Mouse (Mus musculus): ENCODE results near the gene Gng7.

Gng7 gene

DNA sequence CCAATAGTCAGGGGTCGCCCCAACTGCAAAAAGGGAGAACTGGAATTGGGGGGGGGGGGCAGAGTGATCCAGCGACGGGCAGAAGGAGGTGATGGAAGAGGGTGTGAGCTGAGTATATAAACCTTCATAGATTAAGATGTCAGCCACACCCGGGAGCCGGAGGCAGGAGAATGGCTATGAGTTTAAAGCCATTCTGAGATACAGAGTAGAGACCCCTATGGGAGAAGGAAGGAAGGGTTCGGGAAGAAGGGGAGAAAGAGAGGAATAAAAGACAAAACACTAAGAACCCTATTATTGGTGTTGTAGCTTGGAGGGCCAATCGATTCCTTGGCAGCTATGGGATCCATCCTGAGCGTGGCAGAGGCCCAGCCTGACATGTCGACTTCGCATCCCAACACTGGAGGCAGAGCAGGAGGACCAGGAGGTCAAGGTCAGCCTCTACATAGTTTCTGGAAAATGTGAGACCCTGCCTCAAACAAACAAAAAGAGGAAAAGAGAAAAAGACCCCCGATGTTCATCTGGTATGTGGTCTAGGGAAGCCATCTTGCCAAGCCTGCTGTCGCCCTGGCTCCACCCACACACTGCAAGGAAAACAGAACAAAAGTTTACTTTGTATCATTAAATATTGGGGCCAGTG lies 11.0 kb upstream of the Gng7 start, which contains the start of gene Diras1:
Gene Diras1 (minus strand): TSS at position 24 of the 637 bp plus-strand sequence.
- no peak for DNase-seq (ENCODE audit: low spot score in 2 of 2)

- DNase-seq (ENCODE audit: low spot score in 2 of 2), result no peak
Observed at GRCm38 (mm10) chr10:81025047-81025621, 10.4 kb upstream of the Gng7 start.

DNA sequence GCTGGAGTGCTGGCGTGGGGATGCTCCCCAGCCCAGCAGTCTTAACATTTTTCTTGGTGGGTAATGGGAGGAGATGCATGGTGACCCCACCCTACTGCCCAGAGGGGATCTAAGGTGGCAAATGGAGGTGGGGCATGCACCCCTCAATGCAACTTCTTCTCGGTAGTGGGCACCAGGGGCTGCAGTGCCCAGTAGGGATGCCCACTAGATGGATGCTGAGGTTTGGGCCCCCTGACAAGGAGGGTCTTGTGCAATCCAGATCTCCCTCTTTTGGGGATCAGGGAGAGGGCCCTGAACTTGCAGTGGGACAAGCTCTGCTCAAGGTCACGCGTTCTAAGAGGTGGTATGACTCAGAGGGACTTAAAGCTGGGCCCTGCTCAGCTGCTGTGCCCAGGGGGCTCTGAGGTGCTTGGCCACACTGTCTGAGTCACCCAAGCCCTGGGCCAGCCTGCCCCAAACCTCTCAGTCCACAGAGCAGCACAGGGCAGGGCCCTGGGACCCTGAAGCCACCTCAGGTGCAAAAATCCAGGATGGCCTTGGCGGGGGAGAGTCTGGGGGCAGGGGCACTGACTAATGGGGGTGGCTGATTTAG lies 9.7 kb upstream of the Gng7 start:
- DNase-seq (ENCODE audit: low spot score in 2 of 2), result no peak

- no peak for DNase-seq (ENCODE audit: low spot score in 2 of 2)
Observed at GRCm38 (mm10) chr10:81022744-81023143, 8.0 kb upstream of the Gng7 start.

- DNase-seq (ENCODE audit: low spot score in 2 of 2), result no peak
Observed at GRCm38 (mm10) chr10:81021547-81022110, 6.9 kb upstream of the Gng7 start.

GRCm38 (mm10) chr10:81020207-81020606 lies 5.5 kb upstream of the Gng7 start:
- DNase-seq (ENCODE audit: low spot score in 2 of 2), result no peak

DNA sequence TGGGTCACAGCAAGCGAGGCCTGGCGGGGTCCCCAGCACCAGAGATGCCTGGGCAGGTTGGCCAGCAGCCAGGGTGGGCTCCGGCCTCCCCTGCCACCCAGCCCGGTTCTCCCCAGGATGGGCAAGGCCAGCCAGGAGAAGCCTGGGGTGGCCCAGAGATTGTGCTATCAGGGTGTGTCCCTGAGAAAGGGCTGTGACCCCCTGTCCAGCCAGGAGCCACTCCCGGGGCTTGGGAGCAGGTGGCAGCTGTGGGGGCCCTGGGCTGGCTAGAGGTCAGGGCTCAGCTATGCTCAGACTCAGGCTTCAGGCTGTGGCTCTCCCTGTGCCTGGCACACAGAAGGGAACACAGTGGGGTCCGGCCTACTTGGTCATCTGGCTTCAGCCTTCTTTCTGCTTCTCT lies 4.9 kb upstream of the Gng7 start:
- DNase-seq (ENCODE audit: low spot score in 2 of 2), result no peak

- DNase-seq (ENCODE audit: low spot score in 2 of 2), result no peak
Observed at GRCm38 (mm10) chr10:81018326-81018725, 3.6 kb upstream of the Gng7 start.

- DNase-seq (ENCODE audit: low spot score in 2 of 2), result peak in 1 of 2 experiments; percentile 45
Observed at GRCm38 (mm10) chr10:81016645-81017044, 1.9 kb upstream of the Gng7 start.

GRCm38 (mm10) chr10:81015666-81016065 lies 921 bp upstream of the Gng7 start:
- no peak for DNase-seq (ENCODE audit: low spot score in 2 of 2)

DNA sequence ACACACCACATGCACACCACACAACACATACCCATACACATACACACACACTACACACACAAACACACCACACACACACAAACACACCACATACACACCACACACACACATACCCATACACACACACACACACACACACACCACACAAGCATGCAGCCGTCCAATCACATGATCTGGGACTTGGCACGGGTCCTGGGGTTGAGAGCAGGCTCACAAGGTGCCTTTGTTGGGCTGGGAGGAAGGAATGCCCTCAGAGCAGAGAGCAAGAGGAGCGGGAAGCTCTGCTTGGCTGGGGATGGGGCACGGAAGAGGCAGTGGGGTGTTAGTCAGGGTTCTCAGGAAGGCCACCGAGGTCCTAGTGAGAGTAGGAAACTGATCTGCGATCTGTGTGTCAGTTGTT lies 3.9 kb downstream of the Gng7 start:
- DNase-seq (ENCODE audit: low spot score in 2 of 2), result no peak

GRCm38 (mm10) chr10:81007240-81007639 lies 7.5 kb downstream of the Gng7 start:
- no peak for DNase-seq (ENCODE audit: low spot score in 2 of 2)

- DNase-seq (ENCODE audit: low spot score in 2 of 2), result no peak
Observed at GRCm38 (mm10) chr10:81006005-81006677, 8.6 kb downstream of the Gng7 start.

GRCm38 (mm10) chr10:81001161-81001560 lies 13.6 kb downstream of the Gng7 start:
- no peak for DNase-seq (ENCODE audit: low spot score in 2 of 2)

GRCm38 (mm10) chr10:81000197-81001062 lies 14.3 kb downstream of the Gng7 start:
- no peak for DNase-seq (ENCODE audit: low spot score in 2 of 2)

DNA sequence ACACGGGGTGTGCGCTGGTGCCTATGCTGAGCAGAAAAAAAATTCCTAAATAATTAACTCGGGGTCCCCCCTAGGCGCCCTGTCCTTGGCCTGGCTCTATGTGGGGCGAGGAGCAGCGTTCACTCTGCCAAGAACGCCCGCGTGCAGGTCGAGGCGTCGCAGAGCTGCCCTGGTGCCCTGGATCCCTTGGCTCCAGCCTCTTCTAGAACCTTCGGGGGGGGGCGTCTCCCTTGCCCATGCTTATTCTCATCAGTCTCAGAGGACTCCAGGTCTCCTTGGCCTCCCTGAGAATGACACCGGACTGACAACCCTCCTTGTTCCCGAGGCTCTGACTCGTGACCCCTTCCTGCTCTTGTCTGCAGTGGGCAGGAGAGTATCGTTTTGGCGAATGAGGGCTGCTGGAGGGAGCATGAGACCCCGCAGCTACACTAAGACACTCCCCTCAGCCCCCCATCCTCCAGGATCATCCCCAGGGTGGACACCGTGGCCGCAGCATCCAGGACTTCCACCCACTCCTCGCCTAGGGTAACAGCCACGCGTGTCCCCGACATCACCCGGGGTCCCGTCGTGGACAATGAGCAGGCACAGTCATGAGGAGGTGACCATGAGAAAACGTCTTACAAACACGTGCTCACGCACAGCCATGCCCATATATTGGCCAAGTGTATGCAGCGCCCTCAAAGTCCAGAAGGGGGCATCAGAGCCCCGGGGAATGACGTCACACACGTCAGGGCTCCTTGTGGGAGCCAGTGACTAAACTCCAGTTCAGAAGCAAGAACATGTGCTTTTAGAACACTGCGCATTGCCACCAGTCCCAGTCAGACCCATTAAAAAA lies 15.2 kb downstream of the Gng7 start:
- DNase-seq (ENCODE audit: low spot score in 2 of 2), result peak; percentile 69 to 81

DNA sequence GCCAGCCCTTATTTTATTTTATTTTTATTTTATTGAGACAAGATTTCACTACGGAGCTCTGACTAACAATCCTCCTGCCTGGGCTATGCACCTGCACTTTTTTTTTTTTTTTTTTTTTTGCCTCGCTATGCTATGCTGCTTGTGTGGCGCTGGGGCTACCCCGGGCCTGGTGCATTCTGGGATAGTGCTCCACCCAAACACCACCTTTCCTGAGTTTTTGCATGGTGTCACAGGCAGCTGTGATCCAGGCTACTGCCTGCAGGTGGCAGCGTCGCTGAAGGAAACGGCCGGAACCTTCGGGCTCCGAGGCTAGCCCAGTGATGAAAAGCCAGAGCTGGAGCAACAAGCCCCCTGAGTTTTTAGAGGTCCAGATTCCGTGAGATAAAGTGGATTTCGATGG lies 16.0 kb downstream of the Gng7 start:
- no peak for DNase-seq (ENCODE audit: low spot score in 2 of 2)

DNA sequence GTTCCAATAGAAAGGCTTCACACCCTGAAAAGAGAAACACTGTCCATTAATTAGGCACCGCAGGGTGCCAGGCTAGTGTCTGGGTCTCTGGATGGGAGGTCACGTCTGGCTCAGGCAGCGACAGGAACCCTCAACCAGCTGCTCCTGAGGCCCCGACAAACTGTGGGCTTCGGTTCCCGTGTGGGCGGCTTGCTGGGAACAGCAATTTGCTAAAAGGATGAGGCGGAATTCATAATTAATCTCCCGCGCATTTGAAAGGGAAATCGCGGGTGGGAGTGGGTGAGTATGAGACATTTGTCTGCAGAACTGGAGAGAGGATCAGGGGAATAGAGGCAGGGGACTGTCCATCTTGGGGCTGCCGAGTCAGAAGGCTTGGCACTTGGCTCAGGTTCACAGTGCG lies 16.7 kb downstream of the Gng7 start:
- DNase-seq (ENCODE audit: low spot score in 2 of 2), result no peak

- no peak for DNase-seq (ENCODE audit: low spot score in 2 of 2)
Observed at GRCm38 (mm10) chr10:80997332-80997731, 17.4 kb downstream of the Gng7 start.

GRCm38 (mm10) chr10:80996501-80996900 lies 18.2 kb downstream of the Gng7 start:
- DNase-seq (ENCODE audit: low spot score in 2 of 2), result no peak

Measured in heart, adult 9 months (tissue).